Mouse (Mus musculus) stomach, postnatal 0 days (tissue): ENCODE results near the gene Slc2a10. TPM values are rescaled to one million over a fixed set of nuclear protein-coding genes. Genes with fewer than 3 reads are reported as not detected.
"Not testable (repeated sequence)": the region's sequence is repeated elsewhere in the genome, so short reads cannot be mapped to it uniquely, and the experiment has no call there.

Source experiments
- ATAC-seq: fragments of 200-750 bp; cut with Nextera tagmentation; 2 replicates; pipeline ENCODE4 v1.8.0; 2017; ENCODE audit not compliant: low FRiP score, low TSS enrichment
- DNase-seq: peaks from one replicate; pipeline ENCODE4 v3.0.0-alpha.2; 2016; ENCODE audit warnings: low spot score
- H3K27ac ChIP-seq: fragments of 300-500 bp; sonication (generic); replicated peaks from 2 replicates; pipeline ENCODE4 v1.5.1; 2014; ENCODE audit warnings: mild to moderate bottlenecking, control low read depth
- H3K27me3 ChIP-seq: fragments of 300-500 bp; sonication (generic); 2 replicates; pipeline ENCODE4 v1.6.1; 2014; ENCODE audit warnings: low read length; ENCODE audit not compliant: control insufficient read depth, insufficient read depth
- H3K36me3 ChIP-seq: fragments of 300-500 bp; sonication (generic); 2 replicates; pipeline ENCODE4 v1.6.1; 2014; ENCODE audit warnings: low read length, mixed read lengths; ENCODE audit not compliant: control insufficient read depth, insufficient read depth
- H3K4me1 ChIP-seq: fragments of 300-500 bp; sonication (generic); replicated peaks from 2 replicates; pipeline ENCODE4 v1.6.1; 2014; ENCODE audit warnings: antibody characterized with exemption; ENCODE audit not compliant: control insufficient read depth, insufficient read depth
- H3K4me2 ChIP-seq: fragments of 300-500 bp; sonication (generic); replicated peaks from 2 replicates; pipeline ENCODE4 v1.6.1; 2014; ENCODE audit warnings: low read depth, mild to moderate bottlenecking, control low read depth, moderate library complexity
- H3K4me3 ChIP-seq: fragments of 300-500 bp; sonication (generic); 2 replicates; pipeline ENCODE4 v1.5.1; 2014; ENCODE audit warnings: low read depth, low read length, control low read depth
- H3K9ac ChIP-seq: fragments of 300-500 bp; sonication (generic); 2 replicates; pipeline ENCODE4 v1.6.1; 2014; ENCODE audit warnings: mild to moderate bottlenecking, low read length, control low read depth, mixed read lengths
- H3K9me3 ChIP-seq: fragments of 300-500 bp; sonication (generic); 2 replicates; pipeline ENCODE4 v1.6.1; 2016; ENCODE audit warnings: low read length; ENCODE audit not compliant: control insufficient read depth
- CTCF ChIP-seq: IDR thresholded peaks from 2 replicates; pipeline ENCODE4 v1.5.1; 2016; ENCODE audit warnings: antibody characterized with exemption, low read depth, mild to moderate bottlenecking, moderate library complexity
- EP300 ChIP-seq: optimal IDR thresholded peaks from 2 replicates; pipeline ENCODE3; 2016; ENCODE audit warnings: antibody characterized with exemption
- WGBS: fragments of 180-500 bp; shearing (Covaris S2); extraction: QIAGEN DNeasy Blood & Tissue Kit; methylation state at CpG from one replicate; pipeline ENCODE4 v1.1.7; 2014; 5-methylcytosine and 5-hydroxymethylcytosine counted together
- polyA plus RNA-seq: library from polyadenylated mRNA; unstranded; fragments of >200 nt; fragmentation: Nextera tagmentation; extraction: Ambion mirVana; gene quantifications from 2 replicates; pipeline ENCODE4 v1.2.1, GENCODE M21; 2015

The Slc2a10 gene
- polyA plus RNA-seq, 1 experiment from 2014 or later = 10.1 TPM

GRCm38 (mm10) chr2:165545687-165546086 is 42.1 kb downstream of the Slc2a10 start:
- no peaks in the 10 kb centered on the region for H3K36me3 ChIP-seq
- H3K4me2 ChIP-seq = no peak overlapping the region
- no peak overlapping the region for H3K9ac ChIP-seq
- no peak overlapping the region for H3K27ac ChIP-seq
- H3K4me3 ChIP-seq = no peak overlapping the region
- TF ChIP-seq CTCF = no peak
- no peak for TF ChIP-seq EP300
- 83% methylated on average over 2 of the region's 2 CpGs for WGBS
- no peaks in the 10 kb centered on the region for H3K9me3 ChIP-seq
- ATAC-seq = no peak
- no peak for DNase-seq
- H3K4me1 ChIP-seq = no peaks in the 10 kb centered on the region
- H3K27me3 ChIP-seq = no peaks in the 10 kb centered on the region

- H3K27me3 ChIP-seq = no peaks in the 10 kb centered on the region
- WGBS = 65% methylated on average over 8 of the region's 8 CpGs
- no peak overlapping the region for H3K9ac ChIP-seq
- no peaks in the 10 kb centered on the region for H3K4me1 ChIP-seq
- no peak overlapping the region for H3K4me3 ChIP-seq
- DNase-seq (no peak), ATAC-seq (no peak)
- H3K27ac ChIP-seq = no peak overlapping the region
- no peaks in the 10 kb centered on the region for H3K9me3 ChIP-seq
- no peak overlapping the region for H3K4me2 ChIP-seq
- H3K36me3 ChIP-seq = no peaks in the 10 kb centered on the region
- no peak for TF ChIP-seq EP300
- no peak for TF ChIP-seq CTCF
Measured at GRCm38 (mm10) chr2:165546341-165546740, 42.8 kb downstream of the Slc2a10 start.

- Histone ChIP-seq H3K27me3 (no peaks in the 10 kb centered on the region), H3K27ac (no peak overlapping the region), H3K9ac (no peak overlapping the region), H3K4me1 (no peaks in the 10 kb centered on the region), H3K9me3 (no peaks in the 10 kb centered on the region), H3K4me2 (no peak overlapping the region), H3K36me3 (no peaks in the 10 kb centered on the region), H3K4me3 (no peak overlapping the region)
- ATAC-seq (no peak), DNase-seq (no peak)
- 50% methylated on average over 9 of the region's 9 CpGs for WGBS
- TF ChIP-seq EP300 (no peak), CTCF (no peak)
Measured at GRCm38 (mm10) chr2:165547410-165547809, 43.8 kb downstream of the Slc2a10 start.

- Histone ChIP-seq H3K9ac (no peak overlapping the region), H3K9me3 (no peaks in the 10 kb centered on the region), H3K27me3 (no peaks in the 10 kb centered on the region), H3K27ac (no peak overlapping the region), H3K4me3 (no peak overlapping the region), H3K4me2 (no peak overlapping the region), H3K36me3 (no peaks in the 10 kb centered on the region), H3K4me1 (no peaks in the 10 kb centered on the region)
- ATAC-seq (no peak), DNase-seq (no peak)
- TF ChIP-seq EP300 (no peak), CTCF (no peak)
- WGBS = 77% methylated on average over 6 of the region's 6 CpGs
Measured at GRCm38 (mm10) chr2:165548627-165549026, 45.0 kb downstream of the Slc2a10 start.

GRCm38 (mm10) chr2:165550410-165550809 is 46.8 kb downstream of the Slc2a10 start:
- not testable (repeated sequence) for H3K9ac ChIP-seq, ATAC-seq, H3K36me3 ChIP-seq, H3K4me2 ChIP-seq, H3K27ac ChIP-seq, H3K4me3 ChIP-seq, H3K4me1 ChIP-seq, DNase-seq, H3K27me3 ChIP-seq, H3K9me3 ChIP-seq
- TF ChIP-seq CTCF = peak; percentile 55
- WGBS = 77% methylated on average over 7 of the region's 7 CpGs

- TF ChIP-seq CTCF (no peak), EP300 (no peak)
- no peak overlapping the region for H3K27ac ChIP-seq
- H3K4me3 ChIP-seq = no peak overlapping the region
- H3K27me3 ChIP-seq = no peaks in the 10 kb centered on the region
- no peak for ATAC-seq
- H3K4me1 ChIP-seq = no peaks in the 10 kb centered on the region
- H3K4me2 ChIP-seq = no peak overlapping the region
- H3K9me3 ChIP-seq = no peaks in the 10 kb centered on the region
- no peak overlapping the region for H3K9ac ChIP-seq
- no peak for DNase-seq
- H3K36me3 ChIP-seq = no peaks in the 10 kb centered on the region
- 80% methylated on average over 9 of the region's 9 CpGs for WGBS
Measured at GRCm38 (mm10) chr2:165554066-165554465, 50.5 kb downstream of the Slc2a10 start.

GRCm38 (mm10) chr2:165557278-165557677 is 53.7 kb downstream of the Slc2a10 start:
- TF ChIP-seq CTCF (no peak), EP300 (no peak)
- Histone ChIP-seq H3K27ac (no peak overlapping the region), H3K27me3 (no peaks in the 10 kb centered on the region), H3K4me2 (no peak overlapping the region), H3K4me1 (no peaks in the 10 kb centered on the region), H3K4me3 (no peak overlapping the region), H3K9ac (no peak overlapping the region), H3K9me3 (no peaks in the 10 kb centered on the region), H3K36me3 (no peaks in the 10 kb centered on the region)
- WGBS = 84% methylated on average over 7 of the region's 7 CpGs
- ATAC-seq (no peak), DNase-seq (no peak)
